Mouse (Mus musculus): ENCODE results near the gene Fam69a.
A peak's percentile ranks its signal among the peaks of the same experiment; 100 is the strongest.
"Not testable (repeated sequence)": the region's sequence is repeated elsewhere in the genome, so short reads cannot be mapped to it uniquely, and the experiment has no call there.

Fam69a gene

DNA sequence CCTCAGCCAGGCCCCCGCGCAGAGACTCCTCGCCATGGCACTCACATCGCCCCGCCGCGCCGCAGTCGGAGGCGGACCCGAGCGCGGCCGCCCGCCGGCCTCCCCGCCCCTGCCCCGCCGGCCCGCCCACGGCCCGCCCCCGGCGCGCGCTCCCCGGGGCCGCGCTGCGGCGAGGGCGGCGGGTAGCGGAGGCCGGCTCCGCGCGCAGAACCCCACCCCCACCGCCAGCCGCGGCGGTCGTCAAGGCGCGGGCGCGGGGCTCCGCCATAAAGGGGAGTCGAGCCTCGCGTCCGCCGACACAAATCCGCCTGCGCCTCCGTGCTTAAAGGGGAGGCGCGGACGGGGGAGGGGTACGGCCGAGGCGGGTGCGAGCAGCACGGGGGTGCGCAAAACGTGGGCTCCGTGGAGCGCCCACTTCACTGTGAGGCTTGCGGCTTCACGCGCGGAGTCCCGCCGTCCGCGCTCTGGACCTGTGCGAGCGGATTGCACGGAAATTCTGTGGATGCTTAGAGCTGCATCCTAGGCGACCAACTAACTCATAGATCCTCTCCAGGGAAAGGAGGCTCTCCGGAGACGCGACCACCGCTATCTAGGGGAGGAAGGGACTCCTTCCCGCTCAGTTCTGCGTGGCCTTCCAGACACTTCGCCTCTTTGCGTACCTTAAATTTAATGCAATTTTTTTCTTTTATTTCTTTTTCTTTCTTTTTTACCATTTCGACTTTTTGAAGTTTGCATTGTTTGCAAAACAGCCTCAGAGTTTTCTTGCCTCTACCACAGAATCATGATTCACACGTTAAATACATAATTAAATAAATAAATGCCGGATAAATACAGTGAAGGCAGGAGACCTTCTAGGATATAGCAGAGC is at the start of gene Fam69a:
TSS of gene Fam69a (minus strand) at position 119 of the 868 bp plus-strand sequence.
- DNase-seq = peak; percentile 73 to 76

DNA sequence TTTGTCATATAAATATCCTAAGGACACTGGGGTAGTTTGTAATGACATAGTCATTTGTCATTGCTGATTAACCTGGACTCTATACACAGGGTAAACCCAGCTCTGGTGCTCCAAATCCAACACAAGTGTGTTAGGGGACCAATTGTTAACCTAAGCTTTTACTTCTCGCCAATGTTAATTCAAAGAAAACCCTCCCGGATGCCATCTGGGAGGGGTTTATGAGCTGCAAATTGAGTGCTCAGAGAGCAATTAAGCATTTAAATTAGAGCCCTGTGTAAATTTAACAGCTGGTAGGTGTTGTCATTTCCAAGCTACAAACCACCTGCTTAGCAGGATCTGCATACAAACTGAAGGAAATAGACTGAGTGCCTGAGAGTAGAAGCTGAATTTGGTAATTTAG is 48.6 kb upstream of the Fam69a start:
- no peak for DNase-seq

DNA sequence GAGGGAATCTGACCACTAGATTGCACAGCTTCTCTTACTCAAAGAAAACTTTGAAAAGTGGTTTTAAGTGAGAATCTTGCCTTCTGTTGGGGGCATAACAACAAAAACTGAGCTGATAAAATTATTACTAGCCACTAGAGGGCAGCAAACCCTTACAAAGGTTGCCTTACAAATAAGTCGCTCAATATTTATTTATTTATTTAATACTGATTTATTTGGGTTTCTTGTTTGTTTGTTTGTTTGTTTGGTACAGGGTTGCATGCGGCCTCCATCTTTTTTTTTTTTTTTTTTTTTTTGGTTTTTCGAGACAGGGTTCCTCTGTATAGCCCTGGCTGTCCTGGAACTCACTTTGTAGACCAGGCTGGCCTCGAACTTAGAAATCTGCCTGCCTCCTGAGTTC is 47.3 kb upstream of the Fam69a start:
- peak in 1 of 2 experiments; percentile 11 for DNase-seq

DNA sequence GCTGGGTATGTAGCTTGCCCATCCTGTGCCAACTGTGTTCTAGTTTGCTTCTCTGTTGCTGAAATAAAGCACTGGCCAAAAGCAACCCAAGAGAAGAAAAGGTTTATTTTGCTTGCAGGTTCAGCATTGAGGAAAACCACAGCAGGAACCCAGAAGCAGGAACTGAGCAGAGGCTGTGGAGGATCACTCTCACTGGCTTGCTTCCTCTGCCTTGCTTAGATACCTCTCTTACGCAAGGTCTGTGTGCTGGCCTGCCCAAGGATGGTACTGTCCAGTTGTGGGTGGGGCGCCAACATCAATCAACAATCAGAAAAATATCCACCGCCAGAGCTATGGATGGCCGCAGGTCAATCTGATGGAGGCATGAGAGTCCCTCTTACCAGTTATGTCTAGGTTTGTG is 44.4 kb upstream of the Fam69a start:
- peak in 1 of 2 experiments; percentile 2 for DNase-seq

DNA sequence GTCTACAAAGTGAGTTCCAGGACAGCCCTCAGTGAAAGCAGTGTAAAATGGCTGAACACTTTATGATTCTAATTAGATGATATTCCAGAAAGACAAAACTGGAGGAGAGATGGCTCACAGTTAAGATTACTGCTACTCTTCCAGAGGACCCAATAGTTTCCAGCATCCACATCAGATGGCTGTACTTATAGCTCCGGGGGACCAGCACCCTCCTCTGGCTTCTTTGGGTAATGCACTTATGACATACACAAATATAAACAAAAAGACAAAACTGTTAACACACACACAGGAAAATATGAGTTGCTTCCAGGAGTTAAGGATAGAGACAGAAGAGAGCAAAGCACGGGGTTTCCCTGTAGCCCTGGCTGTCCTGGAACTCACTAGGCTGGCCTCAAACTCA is 43.1 kb upstream of the Fam69a start:
- DNase-seq = peak in 1 of 2 experiments; percentile 2

DNA sequence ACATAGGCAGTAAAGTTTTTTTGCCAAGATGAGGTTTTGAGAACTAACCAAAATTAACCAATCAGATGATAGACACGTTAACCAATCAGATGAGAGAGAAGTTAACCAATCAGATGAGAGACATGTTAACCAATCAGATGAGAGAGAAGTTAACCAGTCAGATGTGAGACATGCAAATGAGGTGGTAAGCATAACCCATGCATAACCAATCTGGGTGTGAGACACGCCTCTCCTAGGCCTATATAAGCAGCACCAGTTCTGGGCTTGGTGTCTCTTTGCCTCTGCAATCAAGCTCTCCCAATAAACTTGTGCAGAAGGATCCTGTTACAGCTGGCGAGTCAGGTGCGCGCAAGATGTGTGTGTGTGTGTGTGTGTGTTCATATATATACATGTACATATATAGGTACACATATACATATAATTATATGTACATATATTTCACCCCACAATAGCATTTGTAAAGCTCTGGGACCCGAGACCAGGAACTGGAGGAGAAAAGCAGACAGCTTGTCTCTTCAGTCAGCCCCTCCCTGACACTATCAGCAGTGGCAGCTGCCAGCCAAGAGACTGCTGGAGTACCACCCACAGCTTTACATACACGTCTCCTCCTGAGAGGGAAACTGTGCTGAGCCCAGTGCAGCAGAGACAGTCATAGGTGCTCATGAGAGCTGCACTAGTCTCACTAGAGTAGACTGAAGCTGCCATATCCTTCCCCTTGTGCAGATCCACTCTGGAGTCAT is 42.1 kb upstream of the Fam69a start:
- DNase-seq = not testable (repeated sequence)

DNA sequence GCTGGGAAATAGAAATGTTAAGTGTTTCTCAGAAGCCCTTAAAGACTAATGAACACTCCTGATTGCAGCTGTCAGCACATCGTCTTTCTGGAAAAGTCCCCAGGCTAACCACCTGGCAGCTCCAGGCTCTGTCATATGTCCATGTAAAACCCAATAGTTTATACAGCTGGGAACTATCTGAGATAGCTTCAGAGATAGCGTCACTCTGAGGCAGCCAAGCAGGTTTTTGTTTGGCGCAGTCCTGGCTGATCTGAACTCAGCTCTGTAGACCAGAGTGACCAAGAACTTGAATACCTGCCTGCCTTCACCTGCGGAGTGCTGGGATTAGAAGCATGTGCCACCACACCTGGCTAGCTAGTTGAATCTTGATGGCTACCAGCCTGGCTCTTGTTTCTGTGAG is 41.3 kb upstream of the Fam69a start:
- DNase-seq = no peak

DNA sequence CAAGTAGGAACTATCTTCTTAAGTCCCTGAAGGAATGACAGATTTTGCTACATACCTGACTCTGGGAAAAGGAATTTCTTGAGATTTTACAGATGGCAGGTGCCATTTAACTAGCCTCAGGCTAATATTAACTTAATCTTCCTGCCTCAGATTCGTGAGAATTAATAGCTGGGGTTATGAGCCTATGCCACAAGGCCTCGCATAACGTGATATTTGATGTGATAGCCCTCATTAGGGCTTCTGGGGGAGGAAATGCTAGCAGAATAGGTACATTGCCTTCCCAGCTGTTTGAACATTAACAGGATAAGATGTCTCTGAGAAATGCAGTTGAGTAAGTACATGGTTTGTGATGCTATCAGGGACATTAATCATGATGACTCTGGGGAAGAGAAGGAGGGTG is 34.5 kb upstream of the Fam69a start:
- no peak for DNase-seq

DNA sequence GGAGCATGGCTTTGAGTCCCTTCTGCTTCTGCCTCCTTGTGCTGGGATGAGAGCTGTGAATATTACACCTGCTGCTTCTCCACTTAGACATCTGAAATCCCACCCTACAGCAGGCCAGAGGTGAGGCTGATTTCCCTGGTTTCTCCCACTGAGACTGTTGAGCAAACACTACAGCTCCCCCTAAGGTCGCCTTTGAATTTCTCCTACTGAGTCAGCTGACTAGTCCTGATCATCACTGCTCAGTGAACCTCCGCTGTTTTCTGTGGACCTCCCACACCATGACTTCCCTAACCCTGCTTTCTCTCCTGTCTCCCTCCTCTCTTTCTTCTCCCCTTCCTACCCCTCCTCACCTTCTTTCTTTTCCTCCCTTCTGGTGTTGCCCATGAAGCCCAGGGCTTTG is 32.5 kb upstream of the Fam69a start:
- DNase-seq = no peak

DNA sequence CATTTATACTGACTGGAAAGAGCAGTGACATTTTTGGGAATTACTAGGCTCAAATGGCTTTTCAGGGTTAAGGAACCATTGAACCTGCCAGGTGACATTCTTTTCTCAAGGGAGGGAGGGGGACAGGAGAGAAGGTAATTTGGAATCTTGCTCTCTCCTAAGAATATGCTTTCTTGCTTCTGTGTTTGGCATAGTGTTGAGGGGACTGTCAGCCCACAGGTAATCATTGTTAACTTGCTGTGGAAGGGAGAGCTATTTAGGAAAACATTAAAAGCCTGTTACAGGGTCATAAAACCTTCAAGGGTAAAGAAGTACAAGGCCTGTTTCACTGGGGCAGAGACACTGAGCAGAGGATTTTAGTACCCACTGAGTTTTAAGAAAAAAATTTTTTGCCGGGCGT is 30.3 kb upstream of the Fam69a start:
- no peak for DNase-seq

DNA sequence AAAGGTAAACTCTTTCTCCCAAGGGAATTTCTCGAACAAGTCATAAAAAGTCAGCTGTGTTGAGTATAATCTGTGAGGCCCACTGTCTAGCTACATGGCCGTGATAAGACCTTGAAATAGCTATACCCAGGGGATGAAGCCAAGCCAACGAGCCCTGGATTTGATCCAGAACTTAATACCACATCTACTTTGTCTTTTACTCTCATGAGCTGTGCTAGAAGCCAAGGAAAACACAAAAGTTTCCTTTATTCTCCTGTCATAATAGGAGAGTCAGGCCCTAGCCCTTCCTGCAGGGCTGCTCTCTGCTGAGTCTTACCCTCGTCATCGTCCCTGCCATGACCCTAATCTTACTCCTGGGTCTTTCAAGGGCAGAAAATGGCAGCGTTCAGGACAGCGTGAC is 28.5 kb upstream of the Fam69a start:
- DNase-seq = no peak

DNA sequence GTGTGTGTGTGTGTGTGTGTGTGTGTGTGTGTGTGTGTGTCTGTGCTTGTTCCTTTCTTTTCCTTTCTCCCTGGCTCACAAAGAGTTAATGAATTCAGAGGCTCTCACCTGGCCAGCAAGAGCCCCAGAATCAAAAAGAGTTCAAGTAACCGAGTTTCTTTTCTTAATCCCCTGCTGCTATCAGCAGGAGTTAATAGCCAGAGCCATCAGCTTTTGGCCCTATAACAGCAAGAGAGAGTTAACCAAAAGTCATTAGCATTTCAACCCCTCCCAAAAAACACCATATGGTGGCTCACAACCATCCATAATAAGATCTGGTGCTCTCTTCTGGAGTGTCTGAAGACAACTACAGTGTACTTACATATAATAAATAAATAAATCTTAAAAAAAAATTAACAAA is 27.3 kb upstream of the Fam69a start:
- DNase-seq = no peak

DNA sequence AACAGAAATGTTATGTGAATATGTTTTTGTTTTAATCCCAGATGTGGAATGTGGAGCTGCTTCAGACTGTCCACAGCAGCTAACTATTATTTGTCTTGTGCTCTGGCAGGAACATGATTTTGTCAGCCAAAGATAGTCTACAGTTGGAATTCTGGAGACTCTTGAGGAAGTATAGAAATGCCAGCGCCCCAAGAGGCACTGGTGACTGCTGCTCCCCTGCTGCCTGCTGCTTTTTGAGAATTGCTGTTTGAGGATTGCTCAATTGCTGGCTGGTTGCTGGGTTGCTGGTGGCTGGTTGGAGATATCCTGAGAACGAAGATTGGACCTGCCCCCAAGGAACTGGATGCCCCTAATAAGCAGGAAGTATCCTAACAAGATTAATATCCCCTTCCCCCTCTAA is 22.8 kb upstream of the Fam69a start:
- peak; percentile 21 to 34 for DNase-seq

DNA sequence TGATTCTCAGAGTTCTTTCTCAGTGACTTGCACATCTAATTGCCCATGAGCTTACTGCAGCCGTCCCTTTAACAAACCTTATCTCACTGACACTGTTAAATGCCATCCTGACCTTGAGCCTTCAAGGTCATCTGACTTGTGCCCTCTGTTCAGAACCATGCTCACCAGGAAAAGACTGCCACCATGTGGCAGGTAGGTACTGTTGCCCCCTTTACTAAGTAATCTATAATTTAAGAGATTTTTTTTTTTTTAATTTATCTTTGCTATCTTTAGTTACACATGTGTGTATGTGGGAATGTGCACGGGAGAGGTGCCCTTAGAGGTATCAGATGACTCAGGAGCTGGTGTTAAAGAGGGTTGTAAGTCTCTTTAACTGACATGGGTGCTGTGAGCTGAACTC is 18.2 kb upstream of the Fam69a start:
- DNase-seq = peak in 1 of 2 experiments; percentile 40

DNA sequence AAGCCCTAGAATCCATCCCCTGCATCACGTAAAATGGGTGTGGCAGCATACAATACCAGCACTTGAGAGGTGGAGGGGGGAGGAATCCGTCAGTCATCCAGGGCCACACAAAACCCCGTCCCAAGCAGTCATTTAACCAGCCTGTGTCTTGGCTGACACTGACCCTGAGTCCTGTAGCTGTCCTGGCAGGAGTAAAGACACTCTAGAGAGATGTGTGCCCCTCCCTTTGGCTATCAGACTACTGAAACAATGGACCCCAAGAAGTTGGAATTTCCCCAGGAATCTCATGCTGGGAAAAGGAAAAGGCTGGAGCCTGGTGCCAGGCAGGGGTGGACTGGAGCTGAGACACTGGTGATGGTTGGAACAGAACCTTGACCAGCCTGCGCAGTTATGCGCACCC is 15.8 kb upstream of the Fam69a start:
- DNase-seq = no peak

DNA sequence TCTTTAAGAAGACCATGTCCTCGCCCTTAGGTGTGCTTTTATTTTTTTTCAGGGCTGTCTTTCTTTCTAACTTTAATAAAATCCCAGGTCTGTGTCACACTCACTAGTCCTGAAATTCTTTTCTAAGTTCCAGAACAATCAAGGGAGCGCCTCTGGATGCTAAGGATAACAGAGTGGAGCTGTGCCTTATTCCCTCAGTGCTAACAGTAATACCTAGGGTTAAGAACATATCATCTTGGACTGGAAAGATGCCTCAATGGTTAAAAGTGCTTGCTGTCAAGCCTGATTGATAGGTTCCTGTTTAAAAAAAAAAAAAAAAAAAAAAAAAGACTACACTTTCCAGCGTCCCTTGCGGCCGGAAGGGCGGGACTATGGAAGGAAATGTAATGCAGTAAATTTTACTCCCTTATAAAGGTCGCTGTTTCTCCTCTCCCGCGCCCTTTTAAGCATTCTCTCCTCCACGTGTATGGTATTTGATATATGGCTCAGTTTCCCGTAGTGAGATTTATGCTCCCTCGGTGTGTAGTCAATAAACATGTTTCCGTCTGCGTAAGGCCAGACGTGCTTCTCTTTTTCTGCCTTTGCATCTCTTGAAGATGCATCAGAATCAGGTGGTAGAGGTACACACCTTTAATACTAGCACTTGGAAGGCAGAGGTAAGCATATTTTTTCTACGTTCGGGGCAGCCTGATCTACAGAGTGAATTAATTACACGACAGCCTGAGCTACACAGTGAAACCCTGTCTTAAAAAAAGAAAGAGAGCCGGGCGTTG is 14.1 kb upstream of the Fam69a start:
- DNase-seq = peak; percentile 58 to 72

DNA sequence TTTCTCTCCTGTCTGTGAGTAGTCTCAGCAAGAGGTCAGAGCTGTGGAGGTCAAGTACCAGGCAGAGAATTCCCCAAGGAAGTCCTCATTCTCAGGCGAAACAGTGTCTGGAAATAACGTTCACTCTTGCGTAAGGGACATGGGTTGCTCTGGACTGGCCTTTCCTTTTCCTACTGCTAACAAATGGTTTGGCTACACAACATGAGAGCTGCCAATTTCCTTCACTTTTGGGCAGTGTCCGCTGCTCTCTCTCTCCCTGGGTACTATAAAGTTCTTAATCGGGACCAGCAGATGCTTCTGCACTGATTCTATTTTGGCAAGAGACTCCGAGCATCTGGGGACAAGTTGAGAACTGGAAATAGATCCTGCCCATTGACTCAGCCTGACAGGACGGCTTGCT is 10.8 kb upstream of the Fam69a start:
- DNase-seq = peak in 1 of 2 experiments; percentile 47

DNA sequence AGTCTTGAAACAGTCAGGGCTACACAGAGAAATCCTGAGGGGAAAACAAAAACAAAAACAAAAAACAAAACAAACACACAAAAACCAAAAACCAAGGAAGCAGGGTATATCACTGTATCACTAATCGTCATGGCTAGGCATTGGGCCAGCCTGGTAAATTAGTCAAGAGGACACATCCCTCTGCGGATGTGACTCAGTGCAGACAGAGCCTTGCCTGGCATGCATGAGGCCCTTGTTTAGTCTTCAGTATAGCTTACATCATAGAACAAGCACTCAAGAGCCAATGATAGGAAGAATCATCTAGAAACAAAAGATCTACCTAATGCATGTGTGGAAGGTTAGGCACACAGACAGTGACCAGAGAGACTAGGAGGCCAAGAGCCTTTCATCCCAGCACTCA is 9.1 kb upstream of the Fam69a start:
- no peak for DNase-seq

DNA sequence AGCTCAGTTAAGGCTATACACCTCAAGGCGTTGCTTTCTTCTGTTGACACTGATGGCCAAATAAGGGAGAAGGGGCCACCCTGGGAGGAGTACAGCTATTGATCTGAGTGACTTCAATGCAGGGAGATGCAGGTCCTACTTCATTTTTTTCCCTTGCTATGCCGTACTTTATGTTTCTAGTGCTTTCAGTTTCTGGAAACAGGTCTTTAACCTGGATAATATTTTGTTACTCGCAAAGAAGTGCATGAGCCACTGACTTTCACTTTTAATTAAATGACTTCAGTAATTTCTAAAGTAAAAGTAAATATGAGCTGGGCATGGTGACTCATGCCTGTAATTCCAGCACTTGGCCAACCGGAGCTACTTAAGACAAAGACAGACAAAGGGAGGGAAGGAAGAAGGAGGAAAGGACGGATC is 958 bp upstream of the Fam69a start:
- DNase-seq = peak in 1 of 2 experiments; percentile 59

DNA sequence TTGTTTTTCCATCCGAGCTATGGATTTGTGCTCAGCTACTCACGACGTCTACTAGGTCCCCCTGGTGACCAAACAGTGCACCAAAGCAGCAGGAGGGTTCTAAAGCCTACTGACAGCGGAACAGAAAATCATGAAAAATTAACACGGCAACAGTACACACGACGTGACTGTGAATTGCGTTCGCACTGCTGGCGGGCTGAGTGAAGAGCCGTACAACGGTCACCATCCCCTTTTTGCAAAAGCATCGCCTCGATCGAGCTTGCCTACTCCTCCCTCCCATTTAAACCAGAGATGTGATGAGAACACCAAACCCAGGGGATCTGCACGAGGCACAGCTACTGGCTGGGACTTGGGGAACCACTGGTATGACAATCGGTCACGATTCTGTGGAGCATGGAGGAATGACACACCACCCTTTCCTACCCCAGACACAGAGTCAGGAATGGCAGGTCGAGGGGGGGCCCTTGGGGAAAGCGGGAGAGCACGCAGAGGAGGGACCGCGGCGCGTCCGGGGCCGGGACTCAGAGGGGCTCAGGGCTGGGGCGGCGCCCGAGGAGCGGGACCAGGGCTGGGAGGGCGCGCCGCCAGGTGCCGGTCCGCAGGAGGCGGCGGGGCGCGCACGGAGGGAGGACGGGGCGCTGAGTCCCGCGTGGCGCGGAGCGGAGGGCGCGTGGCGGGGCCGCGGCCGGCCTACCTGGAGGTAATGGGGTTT is 474 bp downstream of the Fam69a start:
- DNase-seq = peak; percentile 71 to 74

DNA sequence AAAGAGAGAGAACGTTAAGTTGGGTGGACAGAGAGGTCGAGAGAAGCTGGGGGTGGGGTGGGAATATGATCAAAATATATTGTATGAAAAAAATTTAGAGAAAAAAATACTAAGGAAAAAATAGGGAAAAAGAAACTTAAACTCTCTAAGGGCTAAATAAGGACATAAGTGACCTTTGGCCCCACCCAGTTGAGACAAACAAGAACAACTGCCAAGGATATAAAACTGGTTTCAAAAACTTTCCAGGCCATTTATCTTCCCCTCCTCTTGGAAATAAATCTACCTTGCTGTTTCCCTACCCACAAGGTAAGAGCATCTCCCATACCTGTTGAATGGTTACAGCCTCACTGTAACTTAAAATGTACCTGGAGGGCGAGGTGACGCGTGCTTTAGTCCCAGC is 2.9 kb downstream of the Fam69a start:
- DNase-seq = no peak

DNA sequence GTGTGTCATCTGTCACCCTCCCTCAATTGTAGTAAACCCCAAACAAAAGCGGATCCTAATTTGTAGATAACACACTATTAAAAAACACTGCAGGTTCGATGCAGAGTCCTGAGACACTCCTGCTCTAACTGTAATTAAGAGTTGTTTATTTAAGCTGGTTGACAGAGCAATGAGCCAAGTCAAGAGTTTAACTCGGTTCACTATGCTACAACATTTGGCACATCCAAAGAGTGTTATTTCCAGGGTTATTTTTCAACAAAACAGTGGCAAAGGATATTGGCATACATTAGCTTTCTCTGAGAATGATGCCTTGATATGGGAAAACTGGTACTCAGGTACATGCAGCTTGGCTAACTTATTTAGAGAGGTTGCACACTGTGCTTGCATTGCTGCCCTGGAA is 4.9 kb downstream of the Fam69a start:
- no peak for DNase-seq

DNA sequence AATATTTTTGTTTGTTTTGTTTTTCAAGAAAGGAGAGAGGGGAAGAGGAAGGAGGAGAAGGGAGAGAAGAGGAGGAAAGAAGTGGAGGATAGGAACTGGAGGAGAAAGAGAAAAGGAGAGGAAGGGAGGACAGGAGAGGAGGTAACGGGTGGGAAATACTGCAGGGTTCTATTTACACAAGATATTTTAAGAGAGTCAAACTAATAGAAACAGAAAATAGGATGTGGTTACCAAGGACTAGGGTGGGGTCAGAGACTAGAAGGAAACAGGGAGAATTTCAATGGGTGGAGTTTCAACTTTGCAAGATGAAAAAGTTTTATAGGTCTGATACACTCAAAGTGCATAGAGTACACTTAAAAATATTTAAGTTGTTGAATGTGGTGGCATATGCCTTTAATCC is 7.0 kb downstream of the Fam69a start:
- DNase-seq = no peak
